Mouse (Mus musculus) limb, embryonic 15.5 days (tissue): ENCODE data around the gene Nuak1. TPM values are rescaled to one million over a fixed set of nuclear protein-coding genes. Genes with fewer than 3 reads are reported as not detected.
A peak's percentile ranks its signal among the peaks of the same experiment; 100 is the strongest.

Source experiments
- ATAC-seq: fragments of 200-750 bp; cut with Nextera tagmentation; 2 replicates; pipeline ENCODE4 v1.8.0; 2017; ENCODE audit warnings: low read depth, moderate TSS enrichment; ENCODE audit not compliant: insufficient number of reproducible peaks, low FRiP score, low TSS enrichment
- H3K27ac ChIP-seq: fragments of 300-500 bp; sonication (generic); 2 replicates; pipeline ENCODE4 v1.5.1; 2015; ENCODE audit warnings: moderate library complexity, mild to moderate bottlenecking, inconsistent platforms
- H3K27me3 ChIP-seq: fragments of 300-500 bp; sonication (generic); 2 replicates; pipeline ENCODE4 v1.6.1; 2015; ENCODE audit warnings: inconsistent platforms
- H3K36me3 ChIP-seq: fragments of 300-500 bp; sonication (generic); 2 replicates; pipeline ENCODE4 v1.6.1; 2015; ENCODE audit warnings: inconsistent platforms
- H3K4me1 ChIP-seq: fragments of 300-500 bp; sonication (generic); 2 replicates; pipeline ENCODE4 v1.6.1; 2015; ENCODE audit warnings: inconsistent platforms
- H3K4me2 ChIP-seq: fragments of 300-500 bp; sonication (generic); 2 replicates; pipeline ENCODE4 v1.6.1; 2015; ENCODE audit warnings: mild to moderate bottlenecking, inconsistent platforms
- H3K4me3 ChIP-seq: fragments of 300-500 bp; sonication (generic); 2 replicates; pipeline ENCODE4 v1.5.1; 2015; ENCODE audit warnings: mild to moderate bottlenecking, inconsistent platforms
- H3K9ac ChIP-seq: fragments of 300-500 bp; sonication (generic); 2 replicates; pipeline ENCODE4 v1.6.1; 2015; ENCODE audit warnings: inconsistent platforms
- H3K9me3 ChIP-seq: fragments of 300-500 bp; sonication (generic); 2 replicates; pipeline ENCODE4 v1.6.1; 2016; ENCODE audit warnings: inconsistent platforms
- WGBS: fragments of 180-500 bp; shearing (Covaris S2); methylation state at CpG from one replicate; pipeline ENCODE4 v1.1.7; 2015; 5-methylcytosine and 5-hydroxymethylcytosine counted together
- polyA plus RNA-seq: library from polyadenylated mRNA; unstranded; fragments of >200 nt; fragmentation: Nextera tagmentation; extraction: Ambion mirVana; gene quantifications from 2 replicates; pipeline ENCODE4 v1.2.1, GENCODE M21; 2015

Nuak1 gene
- polyA plus RNA-seq, 1 experiment from 2014 or later: 3.9 TPM

DNA sequence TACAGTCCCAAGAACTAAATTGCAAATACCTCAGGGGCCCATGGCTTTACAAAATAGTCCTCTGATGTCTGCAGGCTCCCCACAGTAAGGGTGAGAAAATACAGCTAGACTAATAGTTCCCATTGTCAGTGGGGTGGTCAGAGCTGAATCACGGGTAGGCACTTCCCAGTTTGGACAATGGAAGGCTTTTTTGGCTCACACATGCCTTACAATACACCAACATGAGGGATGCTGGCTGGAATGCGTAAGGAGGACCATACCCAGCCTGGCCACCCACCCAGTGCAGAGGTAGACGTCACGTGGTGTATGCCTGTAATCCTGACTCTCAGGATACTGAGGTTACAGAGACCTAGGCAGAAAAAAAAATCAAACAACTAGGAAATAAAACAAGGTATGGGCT, 39.2 kb downstream of the Nuak1 start:
- no peak overlapping the region for H3K9ac ChIP-seq
- WGBS: 55% methylated on average over 4 of the region's 4 CpGs
- peaks cover 16% of the 10 kb centered on the region for H3K4me1 ChIP-seq
- no peak overlapping the region for H3K27ac ChIP-seq
- H3K27me3 ChIP-seq: no peaks in the 10 kb centered on the region
- H3K4me3 ChIP-seq: no peak overlapping the region
- no peak overlapping the region for H3K4me2 ChIP-seq
- peaks cover 6% of the 10 kb centered on the region; the same call in 1 of the 2 replicates for H3K36me3 ChIP-seq
- no peaks in the 10 kb centered on the region for H3K9me3 ChIP-seq
- ATAC-seq: no peak

DNA sequence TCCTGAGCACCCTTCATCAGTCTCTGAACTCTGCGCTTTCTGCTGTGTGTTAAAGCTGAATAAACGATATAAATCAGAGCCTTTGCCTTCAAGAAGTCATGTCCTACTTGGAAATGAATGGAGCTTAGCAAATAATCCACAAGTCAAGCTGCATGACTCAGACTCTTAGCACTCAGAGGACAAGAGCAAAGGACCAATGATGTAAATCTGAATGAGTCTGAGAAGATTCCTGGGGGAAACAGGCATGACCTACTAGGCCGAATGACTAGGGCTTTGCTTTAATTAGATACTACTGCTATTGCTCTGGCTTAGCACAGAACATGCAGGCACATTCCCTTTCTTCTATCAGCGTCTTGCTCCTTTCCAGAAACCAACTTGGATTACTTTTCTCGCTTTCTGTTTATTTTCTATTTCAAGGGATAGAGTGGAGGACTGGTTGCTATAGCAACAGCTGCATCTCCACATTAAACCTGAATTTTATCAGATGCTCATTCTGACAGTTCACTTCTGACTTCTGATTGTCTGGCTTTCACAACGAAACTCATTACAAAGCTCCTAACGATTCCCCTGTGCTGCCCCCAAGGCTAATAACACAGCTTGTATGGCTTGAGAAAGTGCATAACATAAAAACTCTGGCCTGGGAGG, 40.2 kb downstream of the Nuak1 start:
- Histone ChIP-seq H3K36me3 (0 out of 2 replicates have a peak, but pooled peaks cover 5% of the 10 kb centered on the region), H3K9me3 (no peaks in the 10 kb centered on the region), H3K4me1 (peaks cover 26% of the 10 kb centered on the region), H3K9ac (no peak overlapping the region), H3K4me3 (no peak overlapping the region), H3K27ac (no peak overlapping the region), H3K4me2 (no peak overlapping the region), H3K27me3 (no peaks in the 10 kb centered on the region)
- no peak for ATAC-seq
- WGBS: 65% methylated on average over 7 of the region's 7 CpGs

GRCm38 (mm10) chr10:84397276-84397675, 43.1 kb downstream of the Nuak1 start:
- H3K4me2 ChIP-seq: no peak overlapping the region
- H3K4me1 ChIP-seq: peaks cover 36% of the 10 kb centered on the region
- H3K27ac ChIP-seq: no peak overlapping the region; the same call in 1 of the 2 replicates
- no peaks in the 10 kb centered on the region for H3K9me3 ChIP-seq
- ATAC-seq: no peak
- no peak overlapping the region for H3K9ac ChIP-seq
- H3K4me3 ChIP-seq: no peak overlapping the region
- WGBS: 76% methylated on average over 4 of the region's 4 CpGs
- no peaks in the 10 kb centered on the region for H3K27me3 ChIP-seq
- H3K36me3 ChIP-seq: 0 out of 2 replicates have a peak, but pooled peaks cover 10% of the 10 kb centered on the region

GRCm38 (mm10) chr10:84395885-84396659, 44.3 kb downstream of the Nuak1 start:
- Histone ChIP-seq H3K9me3 (no peaks in the 10 kb centered on the region), H3K9ac (no peak overlapping the region), H3K4me2 (no peak overlapping the region), H3K4me1 (peaks cover 40% of the 10 kb centered on the region), H3K4me3 (no peak overlapping the region), H3K27ac (peak overlapping the region; percentile 40), H3K27me3 (no peaks in the 10 kb centered on the region), H3K36me3 (0 out of 2 replicates have a peak, but pooled peaks cover 18% of the 10 kb centered on the region)
- no peak for ATAC-seq
- 65% methylated on average over 8 of the region's 8 CpGs for WGBS

- no peaks in the 10 kb centered on the region for H3K27me3 ChIP-seq
- ATAC-seq: no peak
These were observed 45.1 kb downstream of the Nuak1 start for GRCm38 (mm10) chr10:84395259-84395658.

GRCm38 (mm10) chr10:84393881-84394280, 46.5 kb downstream of the Nuak1 start:
- H3K4me1 ChIP-seq: peaks cover 49% of the 10 kb centered on the region

More at GRCm38 (mm10) chr10:84395259-84395658, 45.1 kb downstream of the Nuak1 start:
- 0 out of 2 replicates have a peak, but pooled peaks cover 19% of the 10 kb centered on the region for H3K36me3 ChIP-seq
- H3K9me3 ChIP-seq: no peaks in the 10 kb centered on the region
- WGBS: 73% methylated on average over 5 of the region's 5 CpGs
- peaks cover 40% of the 10 kb centered on the region for H3K4me1 ChIP-seq
- H3K27ac ChIP-seq: no peak overlapping the region; the same call in 1 of the 2 replicates
- no peak overlapping the region for H3K9ac ChIP-seq
- H3K4me3 ChIP-seq: no peak overlapping the region
- no peak overlapping the region for H3K4me2 ChIP-seq

DNA sequence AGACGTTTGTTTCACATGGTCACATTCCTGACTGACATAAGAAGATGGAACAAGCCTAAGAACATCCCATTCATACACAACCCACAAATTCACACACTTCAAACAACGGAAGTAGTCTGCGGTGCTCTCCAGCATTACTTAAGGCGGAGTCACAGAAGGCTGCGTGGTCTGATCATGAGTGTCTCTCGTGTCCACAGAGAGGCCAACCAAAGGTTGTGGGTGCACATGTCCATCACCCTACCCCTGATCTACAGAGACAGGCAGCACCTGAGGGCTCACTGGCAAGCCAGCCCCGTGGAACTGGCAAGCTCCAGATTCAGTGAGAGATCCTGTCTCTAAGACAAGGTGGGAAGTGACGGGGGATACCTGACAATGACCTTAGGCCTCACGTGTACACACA, 47.0 kb downstream of the Nuak1 start:
- Histone ChIP-seq H3K27me3 (no peaks in the 10 kb centered on the region), H3K4me3 (no peak overlapping the region), H3K4me1 (peaks cover 54% of the 10 kb centered on the region), H3K9ac (no peak overlapping the region), H3K4me2 (no peak overlapping the region), H3K27ac (no peak overlapping the region), H3K9me3 (no peaks in the 10 kb centered on the region), H3K36me3 (0 out of 2 replicates have a peak, but pooled peaks cover 17% of the 10 kb centered on the region)
- ATAC-seq: no peak
- WGBS: 72% methylated on average over 9 of the region's 9 CpGs

More at GRCm38 (mm10) chr10:84393881-84394280, 46.5 kb downstream of the Nuak1 start:
- Histone ChIP-seq H3K9ac (no peak overlapping the region), H3K4me3 (no peak overlapping the region), H3K27ac (no peak overlapping the region), H3K27me3 (no peaks in the 10 kb centered on the region), H3K4me2 (no peak overlapping the region), H3K36me3 (0 out of 2 replicates have a peak, but pooled peaks cover 17% of the 10 kb centered on the region), H3K9me3 (no peaks in the 10 kb centered on the region)
- 89% methylated on average over 12 of the region's 12 CpGs for WGBS
- ATAC-seq: no peak

- Histone ChIP-seq H3K4me2 (no peak overlapping the region), H3K9ac (no peak overlapping the region), H3K27ac (0 out of 2 replicates have a peak overlapping the region, but pooled peaks have one; percentile 59), H3K36me3 (0 out of 2 replicates have a peak, but pooled peaks cover 17% of the 10 kb centered on the region), H3K27me3 (no peaks in the 10 kb centered on the region), H3K4me1 (peaks cover 61% of the 10 kb centered on the region), H3K4me3 (no peak overlapping the region), H3K9me3 (no peaks in the 10 kb centered on the region)
- WGBS: 86% methylated on average over 3 of the region's 3 CpGs
- no peak for ATAC-seq
These were observed 47.7 kb downstream of the Nuak1 start for GRCm38 (mm10) chr10:84392723-84393081.

GRCm38 (mm10) chr10:84392027-84392722, 48.2 kb downstream of the Nuak1 start:
- H3K36me3 ChIP-seq: peaks cover 17% of the 10 kb centered on the region; the same call in 1 of the 2 replicates
- no peaks in the 10 kb centered on the region for H3K9me3 ChIP-seq
- H3K4me1 ChIP-seq: peaks cover 61% of the 10 kb centered on the region
- no peak overlapping the region for H3K9ac ChIP-seq
- H3K4me3 ChIP-seq: no peak overlapping the region
- H3K27me3 ChIP-seq: no peaks in the 10 kb centered on the region
- WGBS: 16% methylated on average over 14 of the region's 14 CpGs
- no peak overlapping the region for H3K4me2 ChIP-seq
- ATAC-seq: no peak
- 0 out of 2 replicates have a peak overlapping the region, but pooled peaks have one; percentile 59 for H3K27ac ChIP-seq

GRCm38 (mm10) chr10:84389707-84390106, 50.7 kb downstream of the Nuak1 start:
- H3K4me1 ChIP-seq: peaks cover 45% of the 10 kb centered on the region
- no peak overlapping the region for H3K4me3 ChIP-seq
- H3K9me3 ChIP-seq: no peaks in the 10 kb centered on the region
- peaks cover 28% of the 10 kb centered on the region; the same call in 1 of the 2 replicates for H3K36me3 ChIP-seq
- H3K27me3 ChIP-seq: no peaks in the 10 kb centered on the region
- H3K4me2 ChIP-seq: no peak overlapping the region
- H3K27ac ChIP-seq: peak overlapping the region; percentile 17; the same call in 1 of the 2 replicates
- WGBS: 78% methylated on average over 5 of the region's 5 CpGs
- 0 out of 2 replicates have a peak, but pooled peaks have one; percentile 20 for ATAC-seq
- no peak overlapping the region for H3K9ac ChIP-seq

- peak overlapping the region; percentile 22; the same call in 1 of the 2 replicates for H3K4me2 ChIP-seq
- H3K4me3 ChIP-seq: no peak overlapping the region
- no peak overlapping the region for H3K9ac ChIP-seq
- H3K9me3 ChIP-seq: no peaks in the 10 kb centered on the region
- H3K4me1 ChIP-seq: peaks cover 51% of the 10 kb centered on the region
- WGBS: 16% methylated on average over 22 of the region's 22 CpGs
- no peaks in the 10 kb centered on the region for H3K27me3 ChIP-seq
- peak overlapping the region; percentile 74 for H3K27ac ChIP-seq
- ATAC-seq: peak; percentile 40; the same call in 1 of the 2 replicates
- H3K36me3 ChIP-seq: peaks cover 24% of the 10 kb centered on the region; the same call in 1 of the 2 replicates
These were observed 51.8 kb downstream of the Nuak1 start for GRCm38 (mm10) chr10:84388357-84389141.
